Mouse (Mus musculus): Measurements from ENCODE around the gene Dact3.

- no peak for TF ChIP-seq CTCF (IDR thresholded peaks at IDR 0.05; ENCODE audit: borderline replicate concordance, insufficient read depth, low read length)
- no peak for TF ChIP-seq POLR2A (IDR thresholded peaks at IDR 0.05; ENCODE audit: low read depth, low read length)
These were observed 40.6 kb downstream of the Dact3 start for GRCm38 (mm10) chr7:16915461-16916340.
